Mouse (Mus musculus): ENCODE data around the gene Gabbr2.

DNA sequence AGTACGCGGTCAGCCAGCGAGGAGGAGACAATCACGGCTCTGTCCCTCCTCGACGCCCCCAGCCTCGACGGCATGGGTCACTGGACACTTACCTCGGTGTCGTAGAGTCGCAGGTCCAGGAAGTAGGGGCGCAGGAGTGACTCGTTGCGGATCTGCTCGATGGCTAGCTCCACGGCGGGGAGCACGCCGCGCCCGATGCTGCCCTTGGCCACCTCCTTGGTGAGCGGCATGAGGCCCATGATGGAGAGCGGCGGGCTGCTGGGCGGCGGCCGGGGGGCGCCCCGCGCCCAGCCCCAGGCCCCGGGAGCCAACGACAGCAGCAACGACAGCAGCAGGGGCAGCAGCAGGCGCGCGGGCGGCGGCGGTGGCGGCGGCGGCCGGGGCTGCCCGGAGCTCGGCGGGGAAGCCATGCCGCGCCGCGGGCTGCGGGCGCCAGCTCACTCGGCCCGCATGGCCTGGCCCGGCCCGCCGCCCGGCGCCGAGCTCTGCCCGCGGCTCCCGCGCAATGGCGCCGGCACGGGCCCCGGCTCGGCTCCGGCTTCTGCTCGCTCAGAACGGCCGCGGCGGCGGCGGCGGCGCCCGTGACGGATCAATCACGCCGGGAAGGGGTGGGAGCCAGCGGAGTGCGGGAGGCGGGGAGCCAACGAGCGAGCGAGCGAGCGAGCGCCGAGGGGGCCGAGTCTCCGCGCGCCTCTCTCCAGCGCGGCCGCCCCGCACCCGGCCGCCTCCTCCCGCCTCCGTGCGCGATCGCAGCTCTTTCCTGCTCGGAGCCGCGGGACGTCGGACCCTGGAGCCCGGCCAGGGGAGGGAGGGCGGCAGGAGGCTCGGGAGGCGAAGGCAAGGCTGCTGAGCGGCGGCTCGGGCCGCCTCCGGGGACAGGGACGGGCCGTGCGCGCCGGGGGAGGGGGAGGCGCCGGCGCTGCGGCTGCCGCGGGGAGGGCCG, at the start of gene Gabbr2:
- TF ChIP-seq EP300 (optimal IDR thresholded peaks at IDR 0.05) (no peak), CTCF (IDR thresholded peaks at IDR 0.05; ENCODE audit: low read depth) (no peak)

Measured in stomach, postnatal 0 days (tissue).